Comparison of ENCODE assay signal across 8 mouse cellular contexts in genomic region chr11:42181426-42181825, GRCm38 (mm10). TPM values are rescaled to one million over a fixed set of nuclear protein-coding genes. Genes with fewer than 3 reads are reported as not detected.
DNase-seq lines count a peak whose midpoint lies in the region; ATAC-seq lines count a peak whose summit lies in the region.

No protein-coding gene starts in this region.

- H3K27ac ChIP-seq in heart, embryonic 14.5 days (replicated peaks in 1 of 2; ENCODE audit: control insufficient read depth in 1 of 2, insufficient read depth in 1 of 2, low read depth in 2 of 2, low read length in 2 of 2), result no peak overlapping the region
- H3K27ac ChIP-seq in forebrain, embryonic 14.5 days (ENCODE audit: low read depth, low read length), result 0 out of 2 replicates have a peak overlapping the region, but pooled peaks have one; percentile 61
- H3K27ac ChIP-seq in midbrain, embryonic 11.5 days (ENCODE audit: low read depth, low read length), result no peak overlapping the region

- H3K4me1 ChIP-seq in heart, embryonic 14.5 days (ENCODE audit: control insufficient read depth in 2 of 2, insufficient read depth in 2 of 2, low read length in 2 of 2), result peaks cover 2 to 4% of the 10 kb centered on the region in 2 experiments; a peak in 2 of 4 replicates
- no peaks in the 10 kb centered on the region for H3K4me1 ChIP-seq in forebrain, embryonic 14.5 days (ENCODE audit: control insufficient read depth, insufficient read depth, low read length)
- H3K4me1 ChIP-seq in midbrain, embryonic 11.5 days (ENCODE audit: control insufficient read depth, insufficient read depth, low read length), result no peaks in the 10 kb centered on the region

- peaks cover 11% of the 10 kb centered on the region for H3K27me3 ChIP-seq in heart, embryonic 14.5 days (ENCODE audit: control insufficient read depth, insufficient read depth, low read length)
- H3K27me3 ChIP-seq in forebrain, embryonic 14.5 days (replicated peaks; ENCODE audit: control insufficient read depth, insufficient read depth, low read length), result no peaks in the 10 kb centered on the region
- H3K27me3 ChIP-seq in midbrain, embryonic 11.5 days (ENCODE audit: control insufficient read depth, insufficient read depth, low read length), result no peaks in the 10 kb centered on the region; the same call in 1 of the 2 replicates

- WGBS in heart, embryonic 14.5 days, result 22% methylated on average over 5 of the region's 5 CpGs
- WGBS in forebrain, embryonic 14.5 days, result 19% methylated on average over 5 of the region's 5 CpGs
- WGBS in midbrain, embryonic 11.5 days, result 26% methylated on average over 5 of the region's 5 CpGs

- ATAC-seq in heart, embryonic 14.5 days (ENCODE audit: insufficient number of reproducible peaks, insufficient read depth, low FRiP score, low read depth), result no peak
- no peak for ATAC-seq in forebrain, embryonic 14.5 days
- ATAC-seq in midbrain, embryonic 11.5 days (ENCODE audit: low FRiP score), result peak; percentile 19; the same call in 1 of the 2 replicates

- H3K4me3 ChIP-seq in heart, embryonic 14.5 days (ENCODE audit: control insufficient read depth in 1 of 2, insufficient read depth in 1 of 2, low read depth in 1 of 2, low read length in 2 of 2), result peak overlapping the region; percentile 61 to 69
- peak overlapping the region; percentile 50 for H3K4me3 ChIP-seq in forebrain, embryonic 14.5 days (ENCODE audit: low read depth, low read length)
- H3K4me3 ChIP-seq in midbrain, embryonic 11.5 days (ENCODE audit: low read depth, low read length), result peak overlapping the region; percentile 49

- no peak for DNase-seq in heart, adult 8-10 months (ENCODE audit: low spot score)
- peak; percentile 31 to 57 for DNase-seq in cerebellum, adult 18-20 months
- peak; percentile 17 for DNase-seq in forebrain, embryonic 14.5 days (ENCODE audit: low spot score)
- DNase-seq in midbrain, embryonic 11.5 days (ENCODE audit: low spot score, missing footprints), result peak; percentile 89
- no peak for DNase-seq in thymus, adult 18-20 months
- no peak for DNase-seq in lung, postnatal 10 days
- no peak for DNase-seq in urinary bladder, postnatal 14 days (ENCODE audit: low spot score)

- H3K9ac ChIP-seq in heart, embryonic 14.5 days (ENCODE audit: low read length), result peak overlapping the region; percentile 73; the same call in 1 of the 2 replicates
- peak overlapping the region; percentile 77 for H3K9ac ChIP-seq in forebrain, embryonic 14.5 days (ENCODE audit: low read length)
- no peak overlapping the region for H3K9ac ChIP-seq in midbrain, embryonic 11.5 days (ENCODE audit: low read length)

- H3K36me3 ChIP-seq in heart, embryonic 14.5 days (ENCODE audit: control insufficient read depth, insufficient read depth, low read length), result no peaks in the 10 kb centered on the region
- H3K36me3 ChIP-seq in forebrain, embryonic 14.5 days (ENCODE audit: control insufficient read depth, insufficient read depth, low read length), result no peaks in the 10 kb centered on the region
- no peaks in the 10 kb centered on the region for H3K36me3 ChIP-seq in midbrain, embryonic 11.5 days (ENCODE audit: control insufficient read depth, insufficient read depth, low read length)

- H3K9me3 ChIP-seq in heart, embryonic 14.5 days (ENCODE audit: control insufficient read depth, low read length), result no peaks in the 10 kb centered on the region
- H3K9me3 ChIP-seq in forebrain, embryonic 14.5 days (replicated peaks; ENCODE audit: control insufficient read depth, low read length), result no peaks in the 10 kb centered on the region
- no peaks in the 10 kb centered on the region for H3K9me3 ChIP-seq in midbrain, embryonic 11.5 days (ENCODE audit: control insufficient read depth, low read length)

- peak overlapping the region; percentile 95 for H3K4me2 ChIP-seq in heart, embryonic 14.5 days (ENCODE audit: low read length)
- H3K4me2 ChIP-seq in forebrain, embryonic 14.5 days (ENCODE audit: low read length), result peak overlapping the region; percentile 80
- H3K4me2 ChIP-seq in midbrain, embryonic 11.5 days, result peak overlapping the region; percentile 76

RNA-seq across cellular contexts. Expression of gene Gabra1, which starts 1.3 kb away (rescaled TPM):
- polyA plus RNA-seq in heart, embryonic 14.5 days (2014; fragmentation: Nextera tagmentation; extraction: Ambion mirVana), result 1.3 and 1.9 TPM in 2 replicates
- total RNA-seq in heart, adult 8-10 months (2022), result 1 to 10 TPM; 2.6 to 4.6 (median 2.8) TPM
- 13.3 and 15.0 TPM in 2 replicates for polyA plus RNA-seq in forebrain, embryonic 14.5 days (2014; fragmentation: Nextera tagmentation; extraction: Ambion mirVana)
- 2.9 and 3.4 TPM in 2 replicates for polyA plus RNA-seq in midbrain, embryonic 11.5 days (2014; fragmentation: Nextera tagmentation; extraction: Ambion mirVana)

Comparison
In these comparisons a context has a peak if more than half of its experiments do, and no peak if none do; other contexts are left out.
1. DNase-seq: peak in cerebellum, adult 18-20 months (2 of 2), forebrain, embryonic 14.5 days (single experiment) and midbrain, embryonic 11.5 days (single experiment); none in heart, adult 8-10 months (single experiment), thymus, adult 18-20 months (0 of 2), lung, postnatal 10 days (single experiment) and urinary bladder, postnatal 14 days (single experiment).
2. Peak in every context shown above with its lines, with median percentiles within 50 percentile points of each other: H3K4me2 ChIP-seq and H3K4me3 ChIP-seq.